Mouse (Mus musculus) T-helper 2 cell (primary cell): Measurements from ENCODE around the gene Actn2.

Experiments
- in situ Hi-C: fragments of 300-600 bp; cut with MboI, MseI; formaldehyde crosslinking; loops from one replicate; pipeline ENCODE4 v1.15.1; 2025; ENCODE audit warnings: high pct_unique_total_duplicates

Actn2 gene

GRCm38 (mm10) chr13:12257391-12258380 is 82.9 kb downstream of the Actn2 start, which contains the start of gene Mtr:
Mtr (minus strand) TSS chr13:12258113.
- in situ Hi-C loops, result no loop called here

- in situ Hi-C loops, result no loop called here
Measured at GRCm38 (mm10) chr13:12256871-12257390, 83.6 kb downstream of the Actn2 start.

DNA sequence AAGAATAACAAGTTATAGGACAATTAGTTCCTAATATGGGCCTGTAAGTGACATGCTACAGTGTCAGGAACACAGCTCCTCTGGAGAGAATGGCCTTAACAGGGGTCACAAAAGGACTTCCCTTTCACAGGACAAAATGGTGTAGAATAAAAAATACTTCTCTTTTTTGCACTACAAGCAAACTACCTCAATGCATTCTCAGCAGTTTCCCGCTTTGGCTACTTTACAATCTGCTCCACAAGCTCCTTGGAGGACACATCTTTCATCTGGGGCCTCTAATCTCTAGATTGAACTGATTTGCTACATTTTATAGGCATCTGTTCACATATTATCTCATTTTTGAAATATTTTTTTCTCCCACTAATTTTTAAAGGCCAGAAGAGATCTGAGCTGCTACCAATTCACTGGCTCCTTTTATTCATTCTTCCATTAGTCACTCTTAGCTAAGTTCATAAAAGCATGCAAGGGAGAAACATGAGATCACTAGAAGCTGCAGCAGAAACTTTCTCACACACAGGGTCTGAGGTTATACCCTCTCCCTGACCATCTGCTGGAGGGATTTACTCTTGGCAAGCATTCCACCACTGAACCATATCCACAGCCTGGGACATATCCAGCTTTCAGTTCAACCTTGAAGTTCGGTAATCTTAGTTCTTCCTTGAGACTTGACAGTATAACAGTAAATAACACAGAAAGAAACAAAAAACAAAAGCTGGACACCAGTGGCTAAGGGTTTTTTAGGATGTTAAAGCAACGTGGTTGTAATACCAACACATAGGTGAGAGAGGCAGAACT is 84.5 kb downstream of the Actn2 start:
- in situ Hi-C loops, result no loop called here

- in situ Hi-C loops, result no loop called here
Measured at GRCm38 (mm10) chr13:12250496-12250895, 90.1 kb downstream of the Actn2 start.

- in situ Hi-C loops, result no loop called here
Measured at GRCm38 (mm10) chr13:12249195-12249898, 91.2 kb downstream of the Actn2 start.

- in situ Hi-C loops, result no loop called here
Measured at GRCm38 (mm10) chr13:12245938-12246337, 94.6 kb downstream of the Actn2 start.

DNA sequence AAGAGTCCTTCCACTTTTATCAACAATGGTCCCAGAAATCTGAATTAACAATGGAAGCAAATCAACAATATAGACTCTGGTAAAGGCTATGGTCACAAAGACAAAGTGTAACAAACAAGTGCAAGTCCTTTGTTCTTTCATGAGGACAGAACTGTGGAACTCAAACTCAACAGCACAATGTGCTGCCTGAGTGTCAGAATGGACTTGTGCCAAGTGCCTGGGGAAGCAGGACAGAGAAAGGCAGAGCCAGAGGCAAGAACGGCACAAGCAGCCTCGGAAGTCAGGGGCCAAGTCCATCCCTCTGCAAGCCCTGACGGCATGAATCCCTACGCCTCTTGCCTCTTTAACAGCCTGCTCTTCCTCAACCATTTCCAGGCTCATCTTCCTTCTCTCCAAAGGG is 96.6 kb downstream of the Actn2 start:
- in situ Hi-C loops, result no loop called here

DNA sequence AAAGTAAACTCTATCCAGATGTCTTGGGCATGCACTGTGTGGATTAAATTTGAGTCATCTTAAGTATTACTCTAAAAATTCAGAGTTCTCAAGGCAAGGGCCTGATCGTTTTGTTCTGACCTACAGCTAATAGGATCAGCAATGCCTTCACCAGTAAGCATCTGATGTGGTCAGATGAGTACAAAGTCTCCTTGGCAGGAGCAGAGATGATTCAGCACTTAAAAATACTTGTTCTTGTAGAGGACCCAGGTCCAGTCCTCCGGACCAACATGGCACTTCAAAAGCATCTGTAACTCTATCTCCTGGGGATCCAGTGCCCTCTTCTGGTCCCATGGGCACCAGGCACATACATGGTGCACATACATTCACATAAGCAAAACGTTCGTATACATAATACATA is 108.4 kb downstream of the Actn2 start:
- in situ Hi-C loops, result no loop called here

- in situ Hi-C loops, result no loop called here
Measured at GRCm38 (mm10) chr13:12228248-12228647, 112.3 kb downstream of the Actn2 start.

DNA sequence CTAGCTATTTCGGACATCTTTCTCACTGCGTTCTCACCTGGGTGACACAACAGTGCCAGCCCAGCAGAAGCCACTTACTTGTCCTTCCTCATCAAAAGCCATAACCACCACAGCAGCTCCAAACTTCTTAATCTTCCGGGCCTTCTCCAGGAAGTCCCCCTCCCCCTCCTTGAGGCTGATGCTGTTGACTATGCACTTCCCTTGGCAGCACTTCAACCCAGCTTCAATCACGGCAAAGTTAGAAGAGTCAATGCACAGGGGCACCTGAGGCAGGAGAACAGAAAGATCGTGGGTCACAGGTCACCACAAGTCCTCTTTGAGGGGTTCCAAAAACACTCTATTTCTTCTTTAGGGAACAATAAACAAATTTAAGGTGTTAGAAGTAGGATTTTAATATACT is 113.0 kb downstream of the Actn2 start:
- in situ Hi-C loops, result no loop called here
